Mouse (Mus musculus): ENCODE data around the gene Dpf3. TPM values are rescaled to one million over a fixed set of nuclear protein-coding genes. Genes with fewer than 3 reads are reported as not detected.

The Dpf3 gene
- total RNA-seq, 4 experiments from 2014 or later, result 6.9 to 14.2 (median 9.4) TPM

DNA sequence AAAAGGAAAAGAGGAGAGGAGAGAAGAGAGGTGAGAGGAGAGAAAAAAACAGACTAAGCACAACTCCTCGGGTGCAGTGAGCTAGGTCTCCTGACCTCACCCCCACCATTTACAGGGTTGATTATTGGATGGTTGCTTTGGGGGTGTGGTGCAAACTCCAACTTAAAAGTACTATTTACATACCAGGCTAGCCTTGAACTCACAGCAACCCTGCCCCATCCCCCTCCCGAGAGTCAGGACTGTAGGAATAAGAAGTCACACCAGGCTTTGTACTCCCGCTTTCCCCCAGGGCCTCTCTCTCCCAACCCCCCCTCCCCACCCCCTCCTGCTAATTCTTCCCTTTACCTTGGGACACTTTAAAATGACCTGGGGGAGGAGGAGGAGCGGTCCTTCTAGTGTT, 8.8 kb upstream of the Dpf3 start:
- DNase-seq, result no peak

DNA sequence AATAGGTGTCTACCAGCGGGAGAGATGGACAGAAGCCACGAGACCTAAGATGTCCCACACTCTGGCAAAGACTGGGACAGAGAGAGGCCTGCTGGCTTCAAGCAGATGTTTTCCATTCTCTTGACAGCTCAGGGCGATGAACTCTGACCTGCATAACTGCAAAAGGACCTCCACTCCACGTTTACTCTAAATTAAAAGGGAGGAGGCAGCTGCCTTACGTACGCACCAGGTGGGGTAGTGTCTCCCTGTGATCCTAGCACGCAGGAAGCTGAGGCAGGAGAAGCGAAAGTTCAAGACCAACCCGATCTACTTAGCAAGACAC, 8.4 kb upstream of the Dpf3 start:
- DNase-seq, result no peak

DNA sequence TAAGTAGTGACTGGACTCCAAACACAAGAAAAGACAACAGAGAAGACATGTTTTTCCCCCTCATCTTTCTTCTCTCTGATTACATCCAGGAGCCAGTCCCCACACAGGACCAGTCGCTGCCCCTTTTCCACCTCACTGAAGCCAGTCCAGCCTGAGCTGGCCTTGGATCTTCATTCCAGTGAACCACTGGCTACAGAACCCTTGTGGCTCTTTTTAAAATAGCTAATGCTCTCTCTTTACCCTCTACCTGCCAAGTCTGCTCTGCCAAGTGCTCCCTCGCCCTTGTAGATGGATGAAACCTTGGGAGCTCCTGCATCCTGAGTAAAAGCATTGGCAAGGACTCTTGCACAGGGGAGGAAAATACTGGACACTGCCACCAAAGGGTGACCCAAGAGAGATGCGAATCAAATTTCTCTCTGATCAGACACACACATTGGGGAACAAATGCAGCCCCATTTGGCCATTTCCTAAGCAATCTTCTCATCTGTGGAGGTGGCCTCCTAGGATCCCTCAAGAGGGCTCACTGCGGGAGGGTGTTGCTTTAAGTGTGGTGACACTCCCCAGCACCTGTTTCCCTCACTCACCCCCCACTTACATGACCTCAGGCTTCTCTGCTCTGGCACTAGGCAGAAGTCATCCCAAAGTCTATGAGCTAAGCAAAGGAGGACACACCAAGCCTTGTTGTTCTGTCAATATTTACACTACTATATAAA, 7.9 kb upstream of the Dpf3 start:
- DNase-seq, result no peak

DNA sequence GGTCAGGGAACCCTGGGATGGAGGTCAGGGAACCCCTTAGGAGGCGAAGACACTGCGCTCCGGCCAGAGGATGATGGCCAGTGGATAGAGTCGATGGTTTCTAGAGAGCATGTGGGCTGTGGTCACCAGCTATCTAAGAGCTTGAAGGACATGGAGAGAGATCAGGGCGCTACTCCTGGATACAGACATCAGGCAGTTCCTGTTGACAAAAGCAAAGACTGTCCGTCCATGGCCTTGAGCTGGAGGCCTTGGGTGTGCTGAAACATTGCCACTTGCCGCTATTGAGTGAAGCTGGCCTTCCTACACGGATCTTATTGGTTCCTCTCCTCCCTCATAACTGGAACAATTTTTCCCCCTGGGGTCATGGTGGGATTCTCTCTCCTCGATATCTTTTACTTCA, 6.7 kb upstream of the Dpf3 start:
- DNase-seq, result peak; percentile 56

DNA sequence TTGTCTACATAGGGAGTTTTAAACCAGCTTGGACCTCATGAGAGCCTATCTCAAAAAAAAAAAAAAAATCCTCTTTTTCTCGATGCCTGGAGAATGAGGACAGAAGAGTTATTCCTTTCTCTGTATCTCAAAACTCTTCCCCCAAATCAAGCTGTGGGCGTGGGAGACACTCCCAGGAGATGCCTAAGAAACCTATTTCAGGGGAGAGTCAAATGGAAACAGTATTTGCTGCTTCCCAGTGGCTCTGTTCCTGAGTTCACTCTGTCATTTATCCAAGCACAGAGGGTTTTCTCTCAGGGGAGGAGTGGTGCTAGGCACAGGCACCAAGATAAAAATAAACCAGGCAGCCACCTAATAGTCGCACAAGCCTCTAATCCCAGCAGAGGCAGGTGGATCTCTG, 5.3 kb upstream of the Dpf3 start:
- no peak for DNase-seq

DNA sequence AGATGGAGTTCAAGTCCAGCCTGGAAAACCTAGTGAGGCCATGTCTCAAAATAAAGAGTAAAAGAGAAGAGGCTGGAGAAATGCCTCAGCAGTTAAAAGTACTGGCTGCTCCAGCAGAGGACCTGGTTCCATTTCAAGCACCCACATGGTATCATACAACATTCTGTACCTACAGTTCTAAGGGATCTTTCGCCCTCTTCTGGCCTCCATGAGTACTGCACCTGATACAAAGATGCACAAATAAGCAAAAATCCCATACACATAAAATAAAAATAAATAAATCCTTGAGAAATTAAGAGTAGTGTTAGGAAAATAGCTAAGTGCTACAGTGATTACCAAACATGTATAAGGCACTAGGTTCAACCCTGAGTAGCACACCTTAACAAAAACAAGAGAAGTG, 4.1 kb upstream of the Dpf3 start:
- no peak for DNase-seq

DNA sequence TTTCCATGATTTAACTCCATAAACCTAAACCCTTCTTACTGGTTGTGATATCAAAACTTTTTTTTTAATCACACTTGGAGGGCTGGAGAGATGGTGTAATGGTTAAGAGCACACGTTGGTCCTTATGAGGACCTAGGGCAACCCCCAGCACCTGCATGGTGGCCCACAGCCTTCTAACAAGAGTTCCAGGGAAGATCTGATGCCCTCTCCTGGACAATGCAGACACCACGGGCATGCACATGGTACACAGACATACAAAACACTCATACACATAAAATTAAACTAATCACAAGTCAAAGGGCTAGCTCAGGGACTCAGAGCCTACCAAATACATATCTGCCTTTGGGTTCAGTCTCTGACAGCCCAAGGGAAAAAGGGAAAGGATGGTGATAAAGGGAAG, 2.2 kb upstream of the Dpf3 start:
- no peak for DNase-seq

DNA sequence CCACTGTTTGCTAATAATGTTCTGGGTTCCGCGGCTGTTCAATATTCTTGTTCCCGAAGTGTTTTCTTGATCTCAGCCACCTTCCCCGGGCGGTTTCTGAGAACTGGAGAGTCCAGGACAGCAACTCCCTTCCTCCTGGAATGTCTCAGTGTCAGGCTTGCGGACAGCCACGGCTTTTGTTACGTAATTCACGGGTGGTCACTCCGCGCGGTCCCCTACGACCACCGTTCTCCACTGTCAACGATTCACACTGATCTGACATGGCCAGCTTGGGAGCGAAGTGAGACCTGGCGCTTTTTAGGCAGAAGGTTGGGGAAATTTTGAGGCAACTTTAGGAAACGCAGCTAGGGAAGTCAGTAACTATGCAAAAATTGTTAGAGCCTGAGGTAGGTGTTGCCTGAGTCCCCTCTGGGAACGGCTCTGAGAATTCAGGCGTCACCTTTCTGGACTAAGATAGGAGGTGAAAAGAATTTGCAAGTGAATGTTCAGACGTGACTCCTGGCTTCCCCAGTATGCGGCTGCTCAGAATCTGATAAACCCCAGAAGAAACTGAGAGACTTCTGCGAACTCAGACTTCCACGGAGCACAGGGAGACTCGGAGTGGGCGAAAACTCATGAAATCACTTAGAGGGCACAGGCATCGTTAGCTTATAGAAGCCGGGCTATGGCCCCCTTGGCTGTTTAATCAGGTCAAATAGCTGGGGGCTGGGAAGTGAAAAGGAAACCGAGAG, 860 bp upstream of the Dpf3 start:
- no peak for DNase-seq

DNA sequence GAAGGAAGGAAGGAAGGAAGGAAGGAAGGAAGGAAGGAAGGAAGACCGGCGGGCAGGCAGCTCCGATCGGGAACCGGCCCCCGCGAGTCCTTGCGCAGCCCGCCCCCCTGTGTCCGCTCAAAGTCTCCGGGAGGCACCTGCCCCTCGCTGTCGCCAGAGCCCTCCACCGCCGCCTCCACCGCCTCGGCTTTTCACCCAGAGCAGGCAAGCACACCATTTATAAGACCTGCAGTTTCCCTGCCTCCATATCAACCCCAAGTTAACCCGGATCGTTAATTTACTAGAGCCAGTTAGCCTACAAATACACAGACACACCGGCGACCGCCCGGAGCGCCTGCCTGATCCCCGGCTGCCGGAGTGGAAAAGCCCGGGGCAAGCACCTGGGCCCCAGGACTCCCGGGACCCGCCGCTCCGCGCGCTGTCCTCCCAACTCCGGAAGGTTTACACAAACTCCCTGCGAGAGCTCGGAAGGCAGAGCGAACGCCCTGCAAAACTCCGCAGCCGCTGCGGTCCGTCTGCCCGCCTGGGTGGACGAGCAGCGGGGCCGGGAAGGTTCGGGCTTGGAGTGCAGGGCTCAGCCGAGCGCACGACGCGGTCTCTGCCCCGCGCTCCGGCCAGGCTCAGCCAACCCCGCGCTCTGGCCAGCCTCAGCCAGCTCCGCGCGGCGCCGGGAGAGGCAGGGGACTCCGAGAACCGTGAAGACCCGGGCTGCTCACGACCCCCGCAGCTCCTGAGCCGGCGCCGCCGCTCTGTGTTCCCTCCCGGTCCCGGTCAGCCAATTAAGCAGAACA, 650 bp downstream of the Dpf3 start:
- DNase-seq, result peak; percentile 31

DNA sequence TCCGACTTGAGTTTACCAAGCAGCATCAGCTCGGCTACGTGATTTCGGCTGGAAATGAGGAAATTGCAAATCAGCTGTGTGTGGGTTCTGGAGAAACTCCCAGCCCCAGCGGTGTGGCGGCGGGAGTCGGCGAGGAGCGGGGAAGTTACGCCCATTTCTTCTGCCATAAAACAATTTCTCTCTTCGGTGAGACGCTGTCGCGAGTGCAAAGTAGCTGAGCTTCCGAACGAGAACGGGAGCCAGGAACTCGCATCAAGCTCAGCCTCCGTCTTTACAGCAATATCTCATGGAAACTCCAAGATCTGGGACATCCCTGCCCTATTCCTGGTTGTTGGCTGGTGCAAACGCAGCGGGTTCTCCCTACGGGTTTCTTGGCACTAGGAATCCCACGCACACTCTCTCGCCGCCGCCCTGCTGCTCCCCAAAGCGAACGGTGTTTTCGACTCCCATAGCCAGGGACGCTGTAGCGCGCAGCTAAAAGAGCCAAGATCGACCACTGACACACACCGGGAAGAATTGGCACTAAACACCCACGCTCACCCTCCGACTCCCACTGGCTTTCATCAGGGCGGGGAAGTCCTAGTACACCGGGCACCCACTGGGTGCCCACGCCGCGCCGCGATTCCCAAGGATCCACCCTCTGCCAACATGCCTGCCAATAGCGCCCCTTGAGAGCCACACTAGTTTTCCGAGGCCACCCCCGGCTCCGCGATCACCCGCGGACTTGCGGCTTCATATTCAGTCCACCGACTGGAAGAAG, 1.4 kb downstream of the Dpf3 start:
- no peak for DNase-seq

DNA sequence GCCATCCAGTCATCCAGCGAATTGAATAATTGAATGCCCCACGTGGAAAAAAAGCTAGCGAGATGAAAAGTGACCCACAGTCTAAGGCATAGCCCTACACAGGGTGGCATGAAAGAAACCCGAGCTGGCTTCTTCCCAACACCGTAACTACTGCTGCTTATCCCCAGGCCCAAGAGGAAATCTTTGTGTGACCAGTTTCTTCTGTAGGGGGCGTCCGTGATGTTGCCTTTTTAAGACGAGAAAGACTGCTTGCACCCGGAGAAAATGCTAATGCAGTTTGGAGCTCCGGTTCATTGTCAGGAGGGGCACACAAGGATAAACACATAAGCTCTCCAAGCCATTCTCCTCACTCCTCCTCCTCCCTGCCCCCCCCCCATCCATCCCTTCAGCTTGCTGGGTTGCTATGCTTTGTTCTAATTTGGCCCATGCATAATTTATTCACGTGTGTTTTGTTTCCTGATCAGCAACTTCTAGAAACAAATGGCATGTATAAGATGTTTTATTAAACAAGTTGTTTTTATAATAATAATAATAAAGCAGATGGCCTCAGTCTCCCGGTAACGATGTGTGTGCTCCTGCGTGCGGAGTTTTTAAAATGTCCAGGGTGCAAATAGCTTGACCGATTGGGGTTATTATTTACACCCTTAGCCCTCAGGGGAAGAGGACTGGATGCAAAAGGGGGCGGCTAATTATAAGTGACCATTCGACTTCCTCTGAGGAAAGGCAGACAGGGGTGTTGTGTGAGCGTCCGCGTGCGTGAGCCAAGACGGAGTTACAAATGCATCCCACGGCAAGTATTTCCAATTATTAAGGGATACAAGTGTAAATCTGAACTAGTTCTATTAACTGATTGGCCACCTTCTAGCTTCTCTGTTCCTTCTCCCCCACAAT, 2.4 kb downstream of the Dpf3 start:
- DNase-seq, result no peak

DNA sequence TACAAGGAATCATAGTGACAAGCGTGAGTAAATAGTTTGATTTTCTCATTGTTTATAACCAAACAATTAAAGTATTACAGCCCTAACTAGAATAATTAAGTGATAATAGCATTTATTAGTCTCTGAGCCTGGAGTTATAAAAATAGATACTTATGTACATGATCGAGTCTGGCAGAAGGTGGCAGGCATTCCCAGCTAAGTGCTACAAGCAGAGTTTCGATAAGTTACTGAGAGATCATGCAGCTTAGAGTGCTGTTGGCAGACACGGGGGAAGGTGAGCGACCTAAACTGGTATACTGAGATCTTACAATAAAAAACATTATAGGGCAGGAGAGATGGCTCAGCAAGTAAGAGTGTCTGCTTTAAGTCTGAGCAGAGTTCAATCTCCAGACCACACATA, 3.9 kb downstream of the Dpf3 start:
- DNase-seq, result no peak

DNA sequence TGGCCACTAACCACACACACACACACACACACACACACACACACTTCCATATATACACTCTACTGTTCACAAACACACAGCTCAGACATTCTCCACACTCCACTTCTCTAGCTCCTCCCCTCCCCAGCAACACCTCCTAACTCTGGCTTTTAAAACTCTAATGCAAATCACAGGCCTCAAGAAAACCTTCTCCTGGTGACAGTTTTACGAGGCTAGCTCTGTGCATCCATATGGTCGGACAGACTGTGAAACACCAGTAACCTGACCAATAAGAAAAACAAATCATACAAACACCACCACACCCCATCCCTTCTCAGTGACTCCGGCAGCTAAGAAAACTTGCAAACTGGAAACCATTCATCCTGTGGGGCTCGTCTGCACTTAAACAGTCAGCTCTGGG, 6.1 kb downstream of the Dpf3 start:
- no peak for DNase-seq

DNA sequence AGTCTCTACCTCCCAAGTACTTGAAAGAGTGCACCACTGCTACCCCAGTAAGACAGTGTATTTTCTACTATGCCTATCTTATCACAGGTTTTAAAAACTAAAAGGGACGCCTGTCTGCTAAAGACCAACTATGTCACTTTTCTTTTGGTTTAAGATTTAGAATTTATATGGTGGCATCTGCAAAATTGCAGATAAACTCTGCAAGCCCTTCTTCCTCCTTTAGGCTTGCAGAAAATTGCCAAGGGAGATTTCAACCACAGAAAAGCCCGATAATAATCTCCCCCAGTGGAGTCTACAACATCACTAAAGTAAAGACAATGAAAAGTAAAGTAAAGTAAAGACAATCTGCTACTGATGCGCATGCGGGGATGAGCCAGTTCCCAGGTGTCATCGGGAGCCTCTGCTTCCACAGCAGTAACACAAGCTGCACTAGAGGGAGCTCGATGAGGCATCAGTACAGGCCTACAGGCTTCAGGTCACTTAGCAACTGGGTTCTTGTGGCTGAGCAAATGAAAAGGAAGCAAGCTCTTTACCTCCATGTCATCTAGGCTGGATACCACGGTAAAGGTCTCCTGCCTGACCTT, 7.6 kb downstream of the Dpf3 start:
- DNase-seq, result no peak

DNA sequence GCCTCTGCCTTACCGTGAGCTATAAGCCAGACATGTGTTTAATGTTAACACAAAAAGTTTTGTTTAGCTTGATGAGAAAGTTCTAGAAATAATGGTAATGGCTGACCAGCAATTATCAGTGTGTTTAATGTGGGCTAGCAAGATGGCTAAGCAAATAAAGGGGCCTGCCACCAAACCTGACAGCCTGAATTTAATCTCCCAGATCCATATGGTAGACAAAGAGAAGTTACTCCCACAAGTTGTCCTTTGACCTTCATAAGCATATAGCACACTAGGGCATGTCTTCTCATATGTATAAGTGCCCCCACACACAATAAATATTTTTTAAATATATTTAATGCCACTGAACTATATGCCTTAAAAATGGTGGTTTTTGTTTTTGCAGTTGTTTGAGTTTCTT, 8.4 kb downstream of the Dpf3 start:
- no peak for DNase-seq

DNA sequence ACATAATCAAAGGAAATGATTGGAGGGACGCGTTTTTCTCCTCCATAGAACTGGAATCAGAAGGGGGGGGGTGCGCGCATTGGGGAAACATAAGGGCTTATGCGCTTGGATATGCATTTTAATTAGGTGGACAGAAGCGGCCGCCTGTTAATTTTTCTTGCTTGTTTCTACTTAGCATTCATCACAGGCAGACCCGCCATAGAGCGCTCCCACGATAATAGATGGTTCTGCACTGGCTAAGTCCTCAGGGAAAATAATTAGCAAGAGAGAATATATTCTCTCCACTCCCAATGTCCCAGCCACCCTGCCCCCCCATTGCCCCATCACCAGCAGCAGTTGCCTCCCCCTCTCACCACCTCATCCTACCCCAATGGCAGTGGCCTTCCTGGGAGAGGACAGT, 11.2 kb downstream of the Dpf3 start:
- DNase-seq, result no peak

DNA sequence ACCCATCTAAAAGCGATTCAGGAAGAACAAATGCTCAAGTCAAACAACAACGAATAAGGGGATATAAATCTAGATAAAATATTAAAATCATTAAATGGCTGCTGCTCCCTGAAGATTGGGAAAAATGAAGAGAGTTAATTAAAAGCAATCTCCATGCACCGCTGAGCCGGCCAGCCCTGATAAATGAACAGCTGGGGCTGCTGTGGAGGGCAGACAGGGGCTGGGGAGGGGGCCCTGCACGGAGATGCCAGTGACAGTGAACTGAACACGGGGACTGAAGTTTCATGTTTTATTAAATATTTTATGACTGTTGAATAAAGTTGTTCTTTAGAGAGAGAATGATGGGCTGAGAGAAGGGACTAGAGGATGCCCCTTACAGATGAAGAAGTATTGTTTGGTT, 12.1 kb downstream of the Dpf3 start:
- DNase-seq, result no peak

DNA sequence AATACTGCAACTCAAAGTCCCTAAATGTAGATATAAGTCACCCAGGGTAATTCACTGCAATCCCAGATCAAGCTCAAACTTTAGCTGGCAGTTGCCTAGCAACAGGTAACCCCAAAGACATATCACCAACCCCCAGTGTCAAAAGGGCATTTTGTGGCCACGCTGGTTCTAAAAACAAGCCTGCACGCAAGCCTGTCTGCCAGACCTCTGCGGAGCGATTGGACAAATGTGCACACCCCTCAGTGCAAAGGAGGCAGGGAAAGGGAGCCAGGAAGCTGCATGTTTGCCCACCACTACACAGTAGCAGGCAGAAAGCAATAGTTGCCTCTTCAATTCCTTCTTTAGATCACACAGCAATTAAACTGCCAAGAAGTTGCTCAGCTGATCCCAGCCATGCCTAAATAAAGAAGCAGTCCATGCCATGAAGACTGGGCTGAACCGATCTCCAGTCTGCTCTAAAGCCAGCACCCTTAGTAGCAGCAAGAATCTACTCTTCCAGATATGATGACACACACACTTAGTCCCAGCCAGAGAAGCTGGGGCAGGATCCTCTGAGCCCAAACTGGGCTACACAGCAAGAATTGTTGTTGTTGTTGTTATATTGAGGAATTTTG, 13.4 kb downstream of the Dpf3 start:
- no peak for DNase-seq

DNA sequence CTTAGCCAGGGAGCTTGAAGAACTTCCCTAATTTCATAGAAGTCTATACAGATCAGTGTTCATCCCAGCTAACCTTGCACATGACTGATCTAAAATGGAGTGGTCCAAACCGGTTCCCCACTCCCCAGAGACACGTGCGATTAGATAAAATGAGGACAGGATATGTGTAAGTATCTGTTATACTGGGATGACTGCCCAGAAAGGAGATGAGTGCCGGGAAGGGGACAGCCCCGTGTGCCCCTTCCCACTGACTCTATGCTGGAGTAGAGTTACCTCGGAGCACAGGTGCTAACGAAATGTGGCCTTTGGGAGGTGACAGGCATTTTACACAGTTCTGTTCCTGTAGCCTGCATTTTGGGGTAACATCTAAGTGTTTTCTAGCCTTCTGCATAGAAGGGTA, 15.8 kb downstream of the Dpf3 start:
- no peak for DNase-seq

DNA sequence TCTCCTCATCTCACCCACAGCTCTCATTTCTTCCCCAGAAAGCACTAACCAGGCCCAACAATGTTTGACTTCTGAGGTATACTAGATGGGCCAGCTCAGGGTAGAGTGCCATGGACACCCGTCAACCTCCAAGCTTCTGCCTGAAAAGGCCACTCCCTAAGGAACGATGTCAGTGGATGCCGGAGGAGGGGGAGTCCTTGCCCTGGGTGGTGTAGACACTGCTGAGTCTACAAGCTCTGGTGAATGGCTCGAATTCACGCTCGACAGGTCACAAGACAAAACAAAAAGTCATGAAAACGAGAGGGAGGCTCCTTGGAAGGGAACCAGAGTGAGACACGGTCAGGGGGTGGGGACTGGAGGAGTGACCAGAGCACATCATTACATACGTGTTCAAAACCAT, 17.4 kb downstream of the Dpf3 start:
- DNase-seq, result no peak
